Mouse (Mus musculus) MEL (cell line): ENCODE data around the gene Tln2. TPM values are rescaled to one million over a fixed set of nuclear protein-coding genes. Genes with fewer than 3 reads are reported as not detected.

Experiments used
- DNase-seq: peaks from one replicate; pipeline ENCODE4 v3.0.0; 2011; ENCODE audit warnings: low read depth, low spot score
- H3K27ac ChIP-seq: 2 replicates; pipeline ENCODE4 v1.5.1; 2012; ENCODE audit warnings: low read depth, mild to moderate bottlenecking, control low read depth, low read length, moderate library complexity; ENCODE audit not compliant: control insufficient read depth
- H3K27me3 ChIP-seq, 2 experiments: fragments of 150-350 bp in 1 of 2; sonication (generic) in 1 of 2; 2 replicates each; pipeline ENCODE4 v1.6.1; 2012; ENCODE audit warnings: low read length in 2 of 2, mild to moderate bottlenecking in 2 of 2, improper control_type of control experiment in 1 of 2, moderate library complexity in 1 of 2; ENCODE audit not compliant: insufficient read depth in 2 of 2, control insufficient read depth in 1 of 2
- H3K36me3 ChIP-seq, 2 experiments: 2 replicates each; pipeline ENCODE4 v1.6.1; 2012 to 2014; ENCODE audit warnings: low read length in 2 of 2, improper control_type of control experiment in 1 of 2, inconsistent platforms in 1 of 2, mild to moderate bottlenecking in 1 of 2; ENCODE audit not compliant: insufficient read depth in 2 of 2, control insufficient read depth in 1 of 2
- H3K4me1 ChIP-seq, 2 experiments: fragments of 150-350 bp in 1 of 2; sonication (generic) in 1 of 2; 2 replicates each; pipeline ENCODE4 v1.6.1; 2012; ENCODE audit warnings: low read length in 2 of 2, improper control_type of control experiment in 1 of 2, mild to moderate bottlenecking in 1 of 2; ENCODE audit not compliant: insufficient read depth in 2 of 2, control insufficient read depth in 1 of 2
- H3K4me3 ChIP-seq, 2 experiments: fragments of 150-350 bp in 1 of 2; sonication (generic) in 1 of 2; 2 replicates each; pipeline ENCODE4 v1.5.1; 2012; ENCODE audit warnings: low read depth in 2 of 2, low read length in 2 of 2, mild to moderate bottlenecking in 2 of 2, moderate library complexity in 2 of 2, control low read depth in 1 of 2, improper control_type of control experiment in 1 of 2; ENCODE audit not compliant: control insufficient read depth in 1 of 2, insufficient read depth in 1 of 2
- H3K79me2 ChIP-seq: 2 replicates; pipeline ENCODE4 v1.6.1; 2012; ENCODE audit warnings: mild to moderate bottlenecking, low read length, moderate library complexity; ENCODE audit not compliant: control insufficient read depth, poor library complexity, insufficient read depth
- H3K9ac ChIP-seq: 2 replicates; pipeline ENCODE4 v1.6.1; 2012; ENCODE audit warnings: low read depth, mild to moderate bottlenecking, control low read depth, low read length, moderate library complexity; ENCODE audit not compliant: control insufficient read depth, poor library complexity, severe bottlenecking
- H3K9me3 ChIP-seq: fragments of 150-350 bp; sonication (generic); replicated peaks from 2 replicates; pipeline ENCODE4 v1.6.1; 2012; ENCODE audit warnings: mild to moderate bottlenecking, low read length, improper control_type of control experiment, moderate library complexity; ENCODE audit not compliant: insufficient read depth
- BHLHE40 ChIP-seq: IDR thresholded peaks from 2 replicates; pipeline ENCODE4 v1.6.1; 2012; ENCODE audit warnings: low read depth, mild to moderate bottlenecking, inconsistent platforms, low read length, improper control_type of control experiment, borderline replicate concordance
- CHD1 ChIP-seq: IDR thresholded peaks from 2 replicates; pipeline ENCODE4 v1.6.1; 2012; ENCODE audit warnings: low read depth, mild to moderate bottlenecking, inconsistent platforms, low read length, improper control_type of control experiment
- CHD2 ChIP-seq: IDR thresholded peaks from 2 replicates; pipeline ENCODE4 v1.6.1; 2011; ENCODE audit warnings: low read length, improper control_type of control experiment
- CTCF ChIP-seq, 3 experiments: IDR thresholded peaks in 2 of 3; conservative IDR thresholded peaks in 1 of 3; 2 replicates each; pipeline ENCODE4 v1.5.1; 2011 to 2012; ENCODE audit warnings: low read length in 3 of 3, low read depth in 2 of 3, mild to moderate bottlenecking in 2 of 3, improper control_type of control experiment in 1 of 3, inconsistent platforms in 1 of 3, mixed read lengths in 1 of 3, moderate library complexity in 1 of 3; ENCODE audit not compliant: control insufficient read depth in 1 of 3, insufficient read depth in 1 of 3, poor library complexity in 1 of 3, severe bottlenecking in 1 of 3
- ELF1 ChIP-seq: IDR thresholded peaks from 2 replicates; pipeline ENCODE4 v1.6.1; 2014; ENCODE audit warnings: low read depth, mild to moderate bottlenecking, inconsistent platforms, low read length, improper control_type of control experiment, moderate library complexity
- EP300 ChIP-seq, 2 experiments: IDR thresholded peaks; 2 replicates each; pipeline ENCODE4 v1.6.1; 2011; ENCODE audit warnings: improper control_type of control experiment in 2 of 2, low read length in 2 of 2, low read depth in 1 of 2, mild to moderate bottlenecking in 1 of 2
- ETS1 ChIP-seq: IDR thresholded peaks from 2 replicates; pipeline ENCODE4 v1.6.1; 2012; ENCODE audit warnings: low read depth, mild to moderate bottlenecking, inconsistent platforms, low read length, improper control_type of control experiment, moderate library complexity
- GATA1 ChIP-seq: IDR thresholded peaks from 2 replicates; pipeline ENCODE4 v1.6.1; 2011; ENCODE audit warnings: low read depth, low read length, improper control_type of control experiment
- JUND ChIP-seq: IDR thresholded peaks from 2 replicates; pipeline ENCODE4 v1.6.1; 2011; ENCODE audit warnings: low read depth, mild to moderate bottlenecking, improper control_type of control experiment, low read length
- MYC ChIP-seq: IDR thresholded peaks from 2 replicates; pipeline ENCODE4 v1.6.1; 2011; ENCODE audit warnings: low read depth, mild to moderate bottlenecking, low read length, improper control_type of control experiment, moderate library complexity
- POLR2A ChIP-seq, 2 experiments: IDR thresholded peaks; 2 replicates each; pipeline ENCODE4 v1.6.1; 2011 to 2012; ENCODE audit warnings: low read length in 2 of 2, mild to moderate bottlenecking in 2 of 2, control low read depth in 1 of 2, improper control_type of control experiment in 1 of 2, low read depth in 1 of 2, moderate library complexity in 1 of 2; ENCODE audit not compliant: control insufficient read depth in 1 of 2, insufficient read depth in 1 of 2, poor library complexity in 1 of 2
- POLR2AphosphoS5 ChIP-seq: IDR thresholded peaks from 2 replicates; pipeline ENCODE4 v1.6.1; 2012; ENCODE audit warnings: low read depth, borderline replicate concordance, mild to moderate bottlenecking, inconsistent platforms, low read length, moderate library complexity, mixed read lengths
- RCOR1 ChIP-seq: IDR thresholded peaks from 2 replicates; pipeline ENCODE4 v1.6.1; 2012; ENCODE audit warnings: low read depth, mild to moderate bottlenecking, inconsistent platforms, low read length, improper control_type of control experiment
- SIN3A ChIP-seq: IDR thresholded peaks from 2 replicates; pipeline ENCODE4 v1.6.1; 2012; ENCODE audit warnings: low read length, improper control_type of control experiment, inconsistent platforms
- SMC3 ChIP-seq: IDR thresholded peaks from 2 replicates; pipeline ENCODE4 v1.6.1; 2011; ENCODE audit warnings: low read depth, low read length, improper control_type of control experiment
- TAL1 ChIP-seq: IDR thresholded peaks from 2 replicates; pipeline ENCODE4 v1.6.1; 2012; ENCODE audit warnings: mild to moderate bottlenecking, inconsistent platforms, low read length, moderate library complexity, mixed read lengths
- UBTF ChIP-seq: IDR thresholded peaks from 2 replicates; pipeline ENCODE4 v1.6.1; 2012; ENCODE audit warnings: low read depth, mild to moderate bottlenecking, inconsistent platforms, low read length, improper control_type of control experiment, moderate library complexity, borderline replicate concordance; ENCODE audit not compliant: insufficient read depth
- USF1 ChIP-seq: IDR thresholded peaks from 2 replicates; pipeline ENCODE4 v1.6.1; 2014; ENCODE audit warnings: low read depth, mild to moderate bottlenecking, inconsistent platforms, low read length, improper control_type of control experiment, moderate library complexity
- USF2 ChIP-seq, 2 experiments: IDR thresholded peaks; 2 replicates each; pipeline ENCODE4 v1.6.1; 2011 to 2012; ENCODE audit warnings: improper control_type of control experiment in 2 of 2, low read length in 2 of 2, borderline replicate concordance in 1 of 2, inconsistent platforms in 1 of 2, low read depth in 1 of 2, mild to moderate bottlenecking in 1 of 2; ENCODE audit not compliant: insufficient read depth in 1 of 2
- ZKSCAN1 ChIP-seq: IDR thresholded peaks from 2 replicates; pipeline ENCODE4 v1.6.1; 2012; ENCODE audit warnings: low read depth, mild to moderate bottlenecking, inconsistent platforms, low read length, improper control_type of control experiment, moderate library complexity
- ZMIZ1 ChIP-seq: IDR thresholded peaks from 2 replicates; pipeline ENCODE4 v1.6.1; 2012; ENCODE audit warnings: low read depth, mild to moderate bottlenecking, inconsistent platforms, low read length, improper control_type of control experiment, moderate library complexity
- ZNF384 ChIP-seq: IDR thresholded peaks from 2 replicates; pipeline ENCODE4 v1.6.1; 2012; ENCODE audit warnings: low read depth, mild to moderate bottlenecking, inconsistent platforms, low read length, improper control_type of control experiment
- polyA plus RNA-seq, 2 experiments: library from polyadenylated mRNA; stranded (reverse) in 1 of 2; unstranded in 1 of 2; fragments of >175 nt in 1 of 2; fragments of >200 nt in 1 of 2; gene quantifications; 2 replicates each; pipeline versions ENCODE4 v1.2.1 to v1.2.4; 2012; ENCODE audit warnings: low replicate concordance in 2 of 2, low read depth in 1 of 2; ENCODE audit not compliant: insufficient read length in 2 of 2, insufficient read depth in 1 of 2, missing spikeins in 1 of 2
- total RNA-seq: library from RNA; depleted of rRNA; stranded (reverse); fragments of 300-350 nt; gene quantifications from 2 replicates; pipeline ENCODE4 v1.2.3, GENCODE M21; 2012

The Tln2 gene
- total and polyA plus RNA-seq, 3 experiments: not detected

GRCm38 (mm10) chr9:67301571-67301970, 257.9 kb downstream of the Tln2 start:
- no peak for DNase-seq
- Histone ChIP-seq H3K9ac (no peak overlapping the region), H3K79me2 (no peaks in the 10 kb centered on the region), H3K4me1 (no peaks in the 10 kb centered on the region), H3K27ac (no peak overlapping the region), H3K4me3 (no peak overlapping the region), H3K36me3 (no peaks in the 10 kb centered on the region), H3K27me3 (no peaks in the 10 kb centered on the region), H3K9me3 (no peaks in the 10 kb centered on the region)
- no peak for TF ChIP-seq POLR2AphosphoS5
- no peak for TF ChIP-seq CTCF (IDR thresholded peaks at IDR 0.05 in 2 of 3, conservative IDR thresholded peaks at IDR 0.05 in 1 of 3; ENCODE audit: control insufficient read depth in 1 of 3, insufficient read depth in 1 of 3, low read depth in 2 of 3, low read length in 3 of 3, poor library complexity in 1 of 3, severe bottlenecking in 1 of 3)
- TF ChIP-seq GATA1: no peak
- TF ChIP-seq ZKSCAN1: no peak
- no peak for TF ChIP-seq MYC
- TF ChIP-seq EP300 (IDR thresholded peaks at IDR 0.05; ENCODE audit: low read depth in 1 of 2, low read length in 2 of 2): no peak
- TF ChIP-seq USF1: no peak
- TF ChIP-seq USF2 (IDR thresholded peaks at IDR 0.05; ENCODE audit: borderline replicate concordance in 1 of 2, insufficient read depth in 1 of 2, low read depth in 1 of 2, low read length in 2 of 2): no peak
- no peak for TF ChIP-seq ZMIZ1
- TF ChIP-seq BHLHE40: no peak
- no peak for TF ChIP-seq ZNF384
- no peak for TF ChIP-seq UBTF
- TF ChIP-seq ELF1: no peak
- no peak for TF ChIP-seq TAL1

GRCm38 (mm10) chr9:67300769-67301168, 258.7 kb downstream of the Tln2 start:
- no peak overlapping the region for H3K27ac ChIP-seq
- H3K9me3 ChIP-seq: no peaks in the 10 kb centered on the region
- H3K79me2 ChIP-seq: no peaks in the 10 kb centered on the region
- H3K4me3 ChIP-seq: no peak overlapping the region
- no peak overlapping the region for H3K9ac ChIP-seq
- DNase-seq: no peak
- no peaks in the 10 kb centered on the region for H3K27me3 ChIP-seq
- no peaks in the 10 kb centered on the region for H3K4me1 ChIP-seq
- TF ChIP-seq POLR2AphosphoS5 (no peak), ETS1 (no peak), CHD2 (no peak), RCOR1 (no peak), UBTF (no peak), SMC3 (no peak), JUND (no peak), CHD1 (no peak), EP300 (IDR thresholded peaks at IDR 0.05; ENCODE audit: low read depth in 1 of 2, low read length in 2 of 2) (no peak), ZKSCAN1 (no peak), ZNF384 (no peak), SIN3A (no peak), POLR2A (IDR thresholded peaks at IDR 0.05; ENCODE audit: control insufficient read depth in 1 of 2, insufficient read depth in 1 of 2, low read depth in 1 of 2, low read length in 2 of 2, poor library complexity in 1 of 2) (no peak), TAL1 (no peak)
- H3K36me3 ChIP-seq: no peaks in the 10 kb centered on the region
